Mouse (Mus musculus): ENCODE data around the gene Rps5. TPM values are rescaled to one million over a fixed set of nuclear protein-coding genes. Genes with fewer than 3 reads are reported as not detected.
"Not testable (repeated sequence)": the region's sequence is repeated elsewhere in the genome, so short reads cannot be mapped to it uniquely, and the experiment has no call there.

The Rps5 gene
- polyA plus RNA-seq, 1 experiment from 2014 or later, result 1,044 TPM

DNA sequence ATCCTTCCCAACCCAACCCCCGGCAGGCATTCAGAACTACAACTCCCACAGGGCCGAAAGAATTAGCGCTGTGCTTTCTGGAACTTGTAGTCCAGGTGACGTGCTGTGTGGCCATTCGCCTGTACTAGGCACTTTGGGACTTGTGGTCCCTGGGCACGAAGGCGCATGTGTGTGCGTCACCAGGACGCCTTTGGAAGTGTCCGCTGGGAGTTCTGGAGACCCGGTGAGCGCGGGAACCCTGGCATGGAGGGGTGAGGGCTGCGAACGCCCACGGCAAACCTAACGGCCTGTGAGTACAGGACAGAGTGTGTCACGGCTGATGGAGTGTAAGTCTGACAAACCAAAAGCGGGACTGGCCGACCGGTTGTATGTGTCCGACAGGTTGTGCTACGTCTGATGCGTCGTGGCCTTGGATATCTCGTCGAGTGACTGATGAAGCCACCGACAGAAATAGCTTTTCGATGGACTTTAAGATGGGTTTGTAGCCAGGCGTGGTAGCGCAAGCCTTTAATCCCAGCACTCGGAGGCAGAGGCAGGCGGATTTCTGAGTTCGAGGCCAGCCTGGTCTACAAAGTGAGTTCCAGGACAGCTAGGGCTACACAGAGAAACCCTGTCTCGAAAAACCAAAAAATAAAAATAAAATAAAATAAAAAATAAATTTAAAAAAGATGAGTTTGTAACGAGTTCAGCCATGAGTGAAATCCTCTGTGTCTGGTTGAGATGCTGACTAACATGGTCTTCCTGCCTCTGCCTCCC, 24.3 kb upstream of the Rps5 start, which contains the start of gene Zscan22:
Gene Zscan22, plus strand, starts transcription at position 161 of the 756 bp plus-strand sequence.
- Histone ChIP-seq H3K27ac (ENCODE audit: low read length) (no peak within 1 kb of the TSS), H3K36me3 (ENCODE audit: insufficient read depth, low read length) (no peaks in the 10 kb centered on the region), H3K9me3 (ENCODE audit: low read length) (no peaks in the 10 kb centered on the region), H3K27me3 (ENCODE audit: insufficient read depth, low read length) (no peaks in the 10 kb centered on the region), H3K4me2 (replicated peaks; ENCODE audit: low read depth, low read length) (peak within 1 kb of the TSS; percentile 54), H3K4me3 (ENCODE audit: low read length) (peak within 1 kb of the TSS; percentile 72), H3K9ac (replicated peaks; ENCODE audit: low read length) (peak within 1 kb of the TSS; percentile 76), H3K4me1 (ENCODE audit: insufficient read depth, low read length) (peaks cover 9% of the 10 kb centered on the region)
- WGBS, result 6% methylated on average over 36 of the region's 36 CpGs
- peak; percentile 99 for ATAC-seq (ENCODE audit: low FRiP score, low TSS enrichment)

DNA sequence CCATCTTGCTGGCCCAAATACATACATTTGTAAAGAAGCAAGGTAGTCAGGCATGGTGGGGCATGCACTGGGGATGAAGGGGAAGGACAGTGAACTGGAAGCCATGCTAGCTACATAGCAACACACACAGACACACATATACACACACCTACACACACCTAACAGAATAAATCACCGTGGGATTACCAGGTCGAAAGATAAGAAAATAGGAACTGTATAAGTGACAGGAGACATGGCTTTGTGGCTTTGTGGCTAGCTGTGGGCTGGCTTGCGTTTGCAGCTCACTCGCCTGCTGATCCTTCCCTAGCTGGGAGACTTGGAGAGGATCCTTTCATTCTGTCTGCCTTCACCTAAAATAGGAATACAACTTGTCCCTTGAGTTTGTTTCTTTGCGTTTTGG, 20.6 kb upstream of the Rps5 start:
- Histone ChIP-seq H3K27ac (ENCODE audit: low read length) (no peak overlapping the region), H3K4me1 (ENCODE audit: insufficient read depth, low read length) (peaks cover 9% of the 10 kb centered on the region), H3K4me3 (ENCODE audit: low read length) (no peak overlapping the region), H3K27me3 (ENCODE audit: insufficient read depth, low read length) (no peaks in the 10 kb centered on the region), H3K9me3 (ENCODE audit: low read length) (no peaks in the 10 kb centered on the region), H3K9ac (replicated peaks; ENCODE audit: low read length) (no peak overlapping the region), H3K4me2 (replicated peaks; ENCODE audit: low read depth, low read length) (no peak overlapping the region), H3K36me3 (ENCODE audit: insufficient read depth, low read length) (peaks cover 35% of the 10 kb centered on the region)
- 87% methylated on average over 5 of the region's 5 CpGs for WGBS
- ATAC-seq (ENCODE audit: low FRiP score, low TSS enrichment), result no peak

DNA sequence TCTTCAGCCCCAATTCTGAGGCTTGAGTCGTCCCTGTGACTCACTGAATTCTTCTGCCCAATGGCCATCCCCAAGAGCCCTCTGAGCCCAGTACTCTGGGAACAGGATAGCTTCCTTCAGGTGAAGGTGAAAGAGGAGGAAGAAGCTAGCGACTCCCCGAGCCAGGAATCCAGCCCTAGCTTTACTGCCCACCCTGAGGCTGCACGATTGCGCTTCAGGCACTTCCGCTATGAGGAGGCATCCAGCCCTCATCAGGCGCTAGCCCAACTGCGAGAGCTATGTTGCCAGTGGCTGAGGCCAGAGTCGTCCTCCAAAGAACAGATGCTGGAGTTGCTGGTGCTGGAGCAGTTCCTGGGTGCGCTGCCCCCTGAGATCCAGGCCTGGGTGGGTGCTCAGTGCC, 18.5 kb upstream of the Rps5 start:
- no peak overlapping the region for H3K4me2 ChIP-seq (replicated peaks; ENCODE audit: low read depth, low read length)
- 53% methylated on average over 10 of the region's 10 CpGs for WGBS
- H3K9me3 ChIP-seq (ENCODE audit: low read length), result no peaks in the 10 kb centered on the region
- H3K27ac ChIP-seq (ENCODE audit: low read length), result no peak overlapping the region
- no peaks in the 10 kb centered on the region for H3K27me3 ChIP-seq (ENCODE audit: insufficient read depth, low read length)
- H3K36me3 ChIP-seq (ENCODE audit: insufficient read depth, low read length), result peaks cover 56% of the 10 kb centered on the region
- H3K4me3 ChIP-seq (ENCODE audit: low read length), result peak overlapping the region; percentile 5; the same call in 1 of the 2 replicates
- peaks cover 4% of the 10 kb centered on the region for H3K4me1 ChIP-seq (ENCODE audit: insufficient read depth, low read length)
- no peak for ATAC-seq (ENCODE audit: low FRiP score, low TSS enrichment)
- H3K9ac ChIP-seq (replicated peaks; ENCODE audit: low read length), result no peak overlapping the region

DNA sequence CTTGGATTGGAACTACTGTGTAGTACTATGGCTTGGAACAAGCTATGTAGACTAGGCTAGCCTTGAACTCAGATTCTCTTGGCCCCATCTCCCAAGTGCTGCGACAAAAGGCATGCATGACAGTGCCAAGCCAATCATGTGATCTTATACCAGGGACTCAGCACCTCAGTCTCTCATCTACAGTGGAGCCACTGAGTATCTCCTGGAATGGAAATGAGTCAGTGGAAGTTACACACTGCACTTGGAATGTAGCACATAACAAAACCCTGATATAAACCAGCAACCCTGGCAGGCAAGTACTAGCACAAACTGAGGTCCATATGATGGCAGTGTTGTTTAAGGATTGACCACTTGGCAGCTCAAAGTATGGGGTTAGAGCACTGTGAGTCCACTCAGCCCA, 16.9 kb upstream of the Rps5 start:
- ATAC-seq (ENCODE audit: low FRiP score, low TSS enrichment), result no peak
- no peak overlapping the region for H3K9ac ChIP-seq (replicated peaks; ENCODE audit: low read length)
- H3K4me3 ChIP-seq (ENCODE audit: low read length), result no peak overlapping the region
- peaks cover 58% of the 10 kb centered on the region for H3K36me3 ChIP-seq (ENCODE audit: insufficient read depth, low read length)
- 94% methylated on average over 1 of the region's 1 CpGs for WGBS
- H3K4me1 ChIP-seq (ENCODE audit: insufficient read depth, low read length), result peaks cover 3% of the 10 kb centered on the region; the same call in 1 of the 2 replicates
- H3K4me2 ChIP-seq (replicated peaks; ENCODE audit: low read depth, low read length), result no peak overlapping the region
- no peak overlapping the region for H3K27ac ChIP-seq (ENCODE audit: low read length)
- no peaks in the 10 kb centered on the region for H3K27me3 ChIP-seq (ENCODE audit: insufficient read depth, low read length)
- no peaks in the 10 kb centered on the region for H3K9me3 ChIP-seq (ENCODE audit: low read length)

DNA sequence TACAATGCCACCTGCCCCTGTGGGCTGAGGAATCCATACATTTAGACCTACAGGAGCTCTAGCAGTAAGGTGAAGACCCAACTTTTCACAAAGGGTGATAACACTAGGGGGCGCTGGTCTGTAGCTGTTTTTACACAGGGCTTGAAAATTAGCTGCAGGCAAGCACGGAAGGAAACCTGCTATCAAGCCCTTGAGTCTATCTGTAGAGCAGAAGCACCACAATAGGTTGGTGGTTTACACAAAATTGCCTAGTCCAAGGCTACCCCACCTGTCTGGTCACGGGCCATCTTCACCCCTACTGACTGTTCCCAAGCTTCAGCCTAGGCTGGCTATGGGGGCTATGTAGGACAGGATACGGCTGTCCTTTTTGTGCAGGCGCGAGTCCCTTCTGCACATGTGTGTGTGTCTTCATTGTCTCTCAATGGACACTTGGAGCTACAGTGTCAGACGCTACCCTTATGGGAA, 12.6 kb upstream of the Rps5 start:
- H3K4me1 ChIP-seq (ENCODE audit: insufficient read depth, low read length), result peaks cover 3% of the 10 kb centered on the region; the same call in 1 of the 2 replicates
- 47% methylated on average over 7 of the region's 7 CpGs for WGBS
- no peaks in the 10 kb centered on the region for H3K9me3 ChIP-seq (ENCODE audit: low read length)
- peak overlapping the region; percentile 73 for H3K9ac ChIP-seq (replicated peaks; ENCODE audit: low read length)
- peak overlapping the region; percentile 61 for H3K4me3 ChIP-seq (ENCODE audit: low read length)
- no peaks in the 10 kb centered on the region for H3K27me3 ChIP-seq (ENCODE audit: insufficient read depth, low read length)
- ATAC-seq (ENCODE audit: low FRiP score, low TSS enrichment), result peak; percentile 24
- peaks cover 42% of the 10 kb centered on the region for H3K36me3 ChIP-seq (ENCODE audit: insufficient read depth, low read length)
- peak overlapping the region; percentile 57 for H3K4me2 ChIP-seq (replicated peaks; ENCODE audit: low read depth, low read length)
- peak overlapping the region; percentile 95 for H3K27ac ChIP-seq (ENCODE audit: low read length)

DNA sequence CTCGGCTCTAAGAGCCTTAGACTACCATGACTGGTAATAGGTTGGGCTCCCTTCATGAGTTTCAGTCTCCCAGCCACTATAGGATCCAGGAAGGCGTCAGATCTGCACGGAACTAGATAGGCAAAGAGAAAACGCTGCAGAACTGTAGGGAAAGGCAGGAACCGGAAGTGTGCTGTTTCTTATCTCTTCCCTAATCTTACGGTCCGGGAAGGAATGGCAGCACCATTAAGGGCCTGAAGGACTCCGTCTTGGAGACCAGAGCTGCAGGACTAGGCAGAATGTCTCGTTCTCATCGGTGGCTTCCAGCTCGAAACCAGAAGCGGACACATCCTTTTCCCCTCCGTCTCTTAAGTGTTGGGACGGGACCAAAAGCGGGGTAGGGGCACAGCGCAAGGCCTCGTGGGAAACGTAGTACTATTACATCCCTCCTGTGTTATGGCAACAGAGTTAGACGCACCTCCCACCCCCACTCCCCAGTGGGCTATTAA, 11.9 kb upstream of the Rps5 start:
- Histone ChIP-seq H3K4me2 (replicated peaks; ENCODE audit: low read depth, low read length) (peak overlapping the region; percentile 57), H3K27ac (ENCODE audit: low read length) (peak overlapping the region; percentile 95), H3K9me3 (ENCODE audit: low read length) (no peaks in the 10 kb centered on the region), H3K4me1 (ENCODE audit: insufficient read depth, low read length) (peaks cover 3% of the 10 kb centered on the region; the same call in 1 of the 2 replicates), H3K36me3 (ENCODE audit: insufficient read depth, low read length) (peaks cover 35% of the 10 kb centered on the region), H3K9ac (replicated peaks; ENCODE audit: low read length) (peak overlapping the region; percentile 73), H3K4me3 (ENCODE audit: low read length) (peak overlapping the region; percentile 61), H3K27me3 (ENCODE audit: insufficient read depth, low read length) (no peaks in the 10 kb centered on the region)
- ATAC-seq (ENCODE audit: low FRiP score, low TSS enrichment), result peak; percentile 89
- WGBS, result 6% methylated on average over 19 of the region's 19 CpGs

DNA sequence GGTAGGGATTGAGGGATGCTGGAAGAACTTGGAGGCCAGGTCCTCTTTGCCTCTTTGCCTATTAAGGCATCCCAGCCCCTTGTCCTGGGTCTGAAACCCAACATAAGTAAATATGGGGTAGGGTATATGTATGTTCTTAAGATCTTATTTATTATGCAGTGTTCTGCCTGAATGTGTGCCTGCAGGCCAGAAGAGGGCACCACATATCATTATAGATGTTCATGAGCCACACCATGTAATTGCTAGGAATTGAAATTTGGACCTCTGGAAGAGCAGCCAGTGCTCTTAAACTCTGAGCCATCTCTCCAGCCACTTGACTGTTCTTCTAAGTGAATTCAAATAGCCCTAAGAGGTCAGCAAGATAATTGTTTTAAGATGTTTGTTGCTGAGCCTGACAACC, 8.5 kb upstream of the Rps5 start:
- Histone ChIP-seq H3K36me3 (ENCODE audit: insufficient read depth, low read length) (peaks cover 2% of the 10 kb centered on the region; the same call in 1 of the 2 replicates), H3K27ac (ENCODE audit: low read length) (no peak overlapping the region), H3K4me1 (ENCODE audit: insufficient read depth, low read length) (peaks cover 3% of the 10 kb centered on the region; the same call in 1 of the 2 replicates), H3K9ac (replicated peaks; ENCODE audit: low read length) (no peak overlapping the region), H3K4me3 (ENCODE audit: low read length) (no peak overlapping the region), H3K9me3 (ENCODE audit: low read length) (no peaks in the 10 kb centered on the region), H3K4me2 (replicated peaks; ENCODE audit: low read depth, low read length) (no peak overlapping the region), H3K27me3 (ENCODE audit: insufficient read depth, low read length) (no peaks in the 10 kb centered on the region)
- ATAC-seq (ENCODE audit: low FRiP score, low TSS enrichment), result no peak

DNA sequence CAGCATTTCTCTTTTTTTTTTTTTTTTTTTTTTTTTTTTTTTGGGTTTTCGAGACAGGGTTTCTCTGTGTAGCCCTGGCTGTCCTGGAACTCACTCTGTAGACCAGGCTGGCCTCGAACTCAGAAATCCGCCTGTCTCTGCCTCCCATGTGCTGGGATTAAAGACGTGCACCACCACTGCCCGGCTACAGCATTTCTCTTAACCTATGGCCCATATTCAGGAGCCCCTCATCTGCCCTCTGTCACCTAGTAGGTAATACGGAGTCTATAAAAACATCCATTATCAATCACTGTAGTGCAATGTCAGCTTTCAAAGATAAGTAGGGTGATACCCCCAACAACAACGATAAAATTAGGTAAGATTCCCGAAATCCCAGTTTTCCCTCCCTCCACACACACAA, 1.6 kb upstream of the Rps5 start:
- ATAC-seq (ENCODE audit: low FRiP score, low TSS enrichment); H3K4me3 ChIP-seq (ENCODE audit: low read length); H3K9me3 ChIP-seq (ENCODE audit: low read length); H3K4me2 ChIP-seq (replicated peaks; ENCODE audit: low read depth, low read length); H3K27ac ChIP-seq (ENCODE audit: low read length); H3K9ac ChIP-seq (replicated peaks; ENCODE audit: low read length); H3K27me3 ChIP-seq (ENCODE audit: insufficient read depth, low read length): not testable (repeated sequence)
- H3K4me1 ChIP-seq (ENCODE audit: insufficient read depth, low read length), result peaks cover 16% of the 10 kb centered on the region
- H3K36me3 ChIP-seq (ENCODE audit: insufficient read depth, low read length), result peaks cover 24% of the 10 kb centered on the region
- 85% methylated on average over 7 of the region's 8 CpGs for WGBS

DNA sequence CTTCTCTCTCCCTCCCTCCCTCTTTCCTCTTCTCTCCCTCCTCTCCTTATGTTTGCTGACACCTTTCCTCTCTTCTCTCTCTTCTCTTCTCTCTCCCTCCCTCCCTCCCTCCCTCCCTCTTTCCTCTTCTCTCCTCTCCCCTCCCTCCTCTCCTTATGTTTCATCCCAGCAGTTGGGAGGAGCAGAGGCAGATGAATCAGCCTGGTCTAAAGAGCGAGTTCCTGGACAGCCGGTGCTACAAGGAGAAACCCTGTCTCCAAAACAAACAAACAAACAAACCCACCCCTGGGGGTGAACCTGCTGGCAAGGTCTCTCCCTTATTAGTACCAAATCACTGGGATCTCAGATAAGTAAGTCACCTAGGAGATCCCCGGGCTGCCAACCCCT, 779 bp upstream of the Rps5 start:
- ATAC-seq (ENCODE audit: low FRiP score, low TSS enrichment), result peak; percentile 17; the same call in 1 of the 2 replicates
- Histone ChIP-seq H3K4me1 (ENCODE audit: insufficient read depth, low read length) (peaks cover 16% of the 10 kb centered on the region), H3K36me3 (ENCODE audit: insufficient read depth, low read length) (peaks cover 33% of the 10 kb centered on the region), H3K4me3 (ENCODE audit: low read length) (peak overlapping the region; percentile 98), H3K27me3 (ENCODE audit: insufficient read depth, low read length) (no peaks in the 10 kb centered on the region), H3K4me2 (replicated peaks; ENCODE audit: low read depth, low read length) (peak overlapping the region; percentile 92), H3K27ac (ENCODE audit: low read length) (peak overlapping the region; percentile 94), H3K9me3 (ENCODE audit: low read length) (no peaks in the 10 kb centered on the region), H3K9ac (replicated peaks; ENCODE audit: low read length) (peak overlapping the region; percentile 94)
- 1% methylated on average over 3 of the region's 3 CpGs for WGBS

DNA sequence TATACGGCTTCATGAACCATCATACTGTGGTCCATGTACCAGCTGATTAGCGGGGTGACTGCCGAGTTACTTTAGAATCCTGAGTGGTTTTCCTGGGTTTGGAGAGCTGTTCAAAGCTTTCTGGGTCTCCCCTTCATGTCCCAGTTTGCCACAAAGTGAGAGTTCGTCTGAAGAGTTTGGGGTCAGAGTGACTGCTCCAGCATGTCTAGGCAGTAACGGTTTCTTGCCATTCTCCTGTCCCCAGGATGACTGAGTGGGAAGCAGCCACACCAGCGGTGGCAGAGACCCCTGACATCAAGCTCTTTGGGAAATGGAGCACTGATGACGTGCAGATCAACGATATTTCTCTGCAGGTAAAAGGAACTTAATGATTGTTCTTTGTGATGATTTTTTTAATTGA, 639 bp downstream of the Rps5 start:
- Histone ChIP-seq H3K4me3 (ENCODE audit: low read length) (peak overlapping the region; percentile 98), H3K4me1 (ENCODE audit: insufficient read depth, low read length) (peaks cover 18% of the 10 kb centered on the region), H3K4me2 (replicated peaks; ENCODE audit: low read depth, low read length) (peak overlapping the region; percentile 67), H3K36me3 (ENCODE audit: insufficient read depth, low read length) (peaks cover 40% of the 10 kb centered on the region), H3K9ac (replicated peaks; ENCODE audit: low read length) (peak overlapping the region; percentile 96), H3K9me3 (ENCODE audit: low read length) (no peaks in the 10 kb centered on the region), H3K27me3 (ENCODE audit: insufficient read depth, low read length) (no peaks in the 10 kb centered on the region), H3K27ac (ENCODE audit: low read length) (peak overlapping the region; percentile 77; the same call in 1 of the 2 replicates)
- WGBS, result 3% methylated on average over 8 of the region's 8 CpGs
- no peak for ATAC-seq (ENCODE audit: low FRiP score, low TSS enrichment)
